Mouse (Mus musculus) ovary, postnatal 10 days (tissue): ENCODE results near the gene Dcaf6.
"Not testable (repeated sequence)": the region's sequence is repeated elsewhere in the genome, so short reads cannot be mapped to it uniquely, and the experiment has no call there.

ENCODE experiments used
- DNase-seq: peaks from one replicate; pipeline ENCODE4 v3.0.0; 2022; ENCODE audit warnings: low spot score

Gene Dcaf6

DNA sequence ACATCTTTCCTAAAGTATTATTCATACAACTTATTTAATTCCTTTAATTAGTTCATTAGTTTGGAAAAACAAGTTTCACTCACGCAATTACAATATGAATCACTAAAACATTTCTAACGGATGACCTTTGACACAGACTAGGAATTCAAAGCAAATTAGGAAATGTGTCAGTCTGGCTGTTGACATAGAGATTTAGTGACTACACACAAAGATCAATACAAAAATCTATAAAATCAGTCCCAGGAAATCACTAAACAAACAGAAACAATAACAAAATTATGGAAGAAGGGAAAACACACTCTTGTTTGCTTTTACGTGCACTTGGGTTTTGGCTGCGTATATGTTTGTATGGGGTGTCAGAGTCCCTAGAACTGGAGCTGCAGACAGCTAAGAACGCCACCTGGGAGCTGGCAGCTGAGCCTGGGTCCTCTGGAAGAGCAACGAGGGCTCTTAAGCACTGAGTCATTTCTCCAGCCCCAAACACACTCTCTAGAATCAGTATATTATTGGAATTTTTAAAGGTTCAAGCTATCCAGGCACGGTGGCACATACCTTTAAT is 38.8 kb downstream of the Dcaf6 start:
- no peak for DNase-seq

DNA sequence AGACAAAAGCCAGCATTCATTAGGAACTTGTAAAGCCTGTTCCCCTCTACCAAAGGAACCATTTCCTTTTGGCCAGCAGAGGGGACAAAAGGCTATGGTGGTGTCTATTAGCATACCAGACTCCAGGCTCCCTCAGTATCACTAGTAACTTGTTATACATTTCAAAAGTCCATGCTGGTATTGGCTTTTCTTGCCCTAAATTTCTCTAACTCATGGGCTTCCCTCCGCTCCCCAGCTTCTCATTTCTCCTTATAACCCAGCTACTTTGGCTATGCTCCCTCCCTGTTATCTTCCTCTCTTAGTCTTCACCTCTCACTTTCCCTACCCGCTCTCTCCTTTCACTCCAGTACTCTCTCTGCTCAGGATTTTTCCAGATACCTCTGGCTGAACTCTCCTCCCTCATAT is 63.9 kb downstream of the Dcaf6 start:
- no peak for DNase-seq

DNA sequence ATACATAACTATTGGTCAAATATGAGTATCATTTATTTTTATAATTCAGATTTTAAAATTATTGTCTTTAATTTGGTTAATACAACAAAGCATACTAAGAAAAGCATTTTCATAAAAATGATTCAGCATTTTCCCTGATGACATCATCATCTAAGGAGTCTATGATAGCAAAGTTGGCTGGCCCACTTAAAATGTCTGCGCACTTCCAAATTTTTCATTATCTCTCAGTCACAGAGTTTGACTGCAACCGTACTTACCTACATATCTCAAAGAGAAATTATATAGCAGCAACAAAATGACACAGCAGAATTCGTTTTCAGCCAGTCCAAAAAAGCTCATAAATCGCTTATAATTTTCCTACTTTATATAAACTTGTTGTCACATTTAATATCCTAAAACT is 64.3 kb downstream of the Dcaf6 start:
- no peak for DNase-seq

DNA sequence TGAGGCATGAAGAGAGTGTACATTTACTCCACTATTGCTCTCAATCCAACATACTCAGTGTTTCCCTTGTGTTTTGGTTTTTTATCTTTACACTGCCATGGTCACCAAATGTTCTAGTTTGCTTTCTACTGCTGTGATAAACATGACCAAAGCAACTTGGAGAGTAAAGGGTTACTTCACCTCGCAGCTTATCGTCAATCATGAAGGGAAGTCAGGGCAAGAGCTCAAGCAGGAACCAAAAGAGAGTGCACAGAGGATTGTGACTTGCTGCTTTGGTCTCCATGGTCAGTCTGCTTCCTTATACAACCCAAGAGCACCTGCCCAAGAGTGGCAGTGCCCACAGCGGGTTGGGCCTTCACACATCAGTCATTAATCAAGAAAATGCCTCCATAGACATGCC is 65.4 kb downstream of the Dcaf6 start:
- DNase-seq = no peak

DNA sequence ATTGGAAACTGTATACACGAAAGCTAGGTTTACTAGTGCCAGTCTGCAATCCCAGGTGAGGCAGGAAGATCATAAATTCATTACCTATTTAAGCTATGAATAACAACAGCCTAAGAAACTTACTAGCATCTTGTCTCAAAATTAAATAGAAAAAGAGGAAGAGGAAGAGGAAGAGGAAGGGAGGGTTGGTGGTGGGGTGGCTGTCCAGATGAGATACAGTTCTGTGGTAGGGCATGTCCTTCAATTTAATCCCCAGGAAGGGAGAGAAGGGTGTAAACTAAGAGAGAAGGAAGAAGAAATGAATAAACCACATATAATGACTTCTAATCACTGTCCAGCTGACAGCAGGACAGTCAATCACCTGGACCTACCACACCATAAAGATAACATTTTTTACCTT is 67.2 kb downstream of the Dcaf6 start:
- no peak for DNase-seq

DNA sequence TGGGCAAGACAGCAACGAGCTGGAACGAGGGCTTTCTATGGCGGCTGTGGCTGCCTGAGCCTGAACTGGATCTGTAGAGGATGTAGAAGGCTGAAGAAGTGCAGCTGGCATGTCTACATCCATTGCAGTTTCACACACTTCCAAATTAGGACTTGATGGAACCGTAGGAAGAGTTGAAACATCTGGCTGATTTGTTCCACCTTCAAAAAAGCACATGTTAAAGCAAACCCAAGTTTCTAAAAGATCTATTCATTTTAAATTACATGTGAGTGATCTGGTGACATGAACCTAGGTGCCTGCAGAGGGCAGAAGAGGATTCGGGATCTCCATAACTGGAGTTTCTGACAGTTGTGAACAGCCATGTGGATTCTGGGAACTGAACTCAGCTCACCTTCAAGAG is 71.6 kb downstream of the Dcaf6 start:
- DNase-seq = no peak

DNA sequence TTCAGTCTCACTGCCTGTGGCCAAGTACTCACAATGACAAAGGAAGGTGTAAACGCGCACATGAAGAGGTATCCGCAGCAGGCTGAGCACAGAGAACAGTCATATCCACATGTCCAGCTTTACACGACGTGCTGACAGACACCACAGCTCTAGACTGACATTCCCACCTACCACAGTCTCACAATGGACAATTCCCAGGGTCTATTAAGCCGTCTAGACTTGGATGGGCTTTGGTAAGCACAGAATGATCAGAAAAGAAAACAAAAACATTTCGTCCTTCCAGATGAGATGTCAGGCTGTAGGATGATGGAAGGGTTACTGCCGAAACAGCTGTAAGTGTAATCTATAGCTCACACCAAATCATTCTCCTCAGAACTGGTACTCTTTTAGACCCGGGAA is 73.8 kb downstream of the Dcaf6 start:
- no peak for DNase-seq

DNA sequence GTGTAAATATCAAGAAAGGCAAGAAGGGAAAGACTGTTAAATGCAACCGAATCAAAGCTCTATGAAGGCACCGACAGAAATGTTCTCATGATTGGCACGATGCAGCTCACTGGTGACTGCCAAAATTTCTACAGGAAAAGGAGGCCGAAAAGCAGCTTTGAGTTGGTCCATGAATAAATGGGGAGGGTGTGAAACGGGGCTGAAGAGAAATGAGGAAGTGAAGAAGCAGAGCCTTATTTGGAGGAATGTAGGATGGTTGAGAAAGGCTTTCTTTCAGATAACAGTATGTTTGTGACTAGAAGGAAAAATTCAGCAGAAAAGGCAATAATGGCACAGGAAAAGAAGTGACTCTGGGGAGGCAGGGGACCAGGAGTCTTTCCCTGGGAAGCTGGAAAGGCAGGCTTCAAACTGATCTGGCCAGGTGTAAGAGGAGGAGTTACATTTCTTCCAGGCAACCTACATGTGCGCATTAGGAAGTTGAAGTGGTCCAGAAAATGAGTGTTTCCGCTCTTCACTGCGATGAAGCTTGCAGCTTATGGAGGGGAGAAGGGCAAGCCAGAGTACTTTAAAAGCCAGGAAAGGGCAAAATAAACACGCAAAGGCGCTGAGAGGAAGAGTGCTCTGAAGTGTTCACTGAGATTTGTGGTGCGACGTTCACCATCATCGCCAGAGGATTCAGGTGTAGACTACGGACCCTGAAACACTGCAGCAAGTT is 74.3 kb downstream of the Dcaf6 start:
- DNase-seq = no peak

DNA sequence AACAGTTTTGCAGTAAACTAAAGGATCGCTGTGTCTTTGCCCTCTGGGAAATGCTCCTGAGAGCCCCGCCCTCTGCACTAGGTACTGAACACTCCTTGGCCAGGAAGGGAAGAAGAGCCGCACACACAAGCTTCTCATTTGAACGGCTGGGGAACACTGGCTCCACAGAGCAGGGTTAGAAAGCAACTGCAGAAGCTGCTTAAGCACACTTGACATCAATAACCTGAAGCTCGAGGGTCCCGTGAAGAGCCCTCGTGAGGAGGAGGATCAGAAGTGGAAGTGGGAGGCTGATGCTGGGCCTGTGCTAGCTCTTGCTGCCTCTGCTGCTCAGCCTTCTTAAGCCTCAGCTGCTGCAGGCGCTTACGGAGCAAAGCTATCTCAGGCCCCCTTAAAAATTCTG is 86.4 kb downstream of the Dcaf6 start:
- DNase-seq = no peak

DNA sequence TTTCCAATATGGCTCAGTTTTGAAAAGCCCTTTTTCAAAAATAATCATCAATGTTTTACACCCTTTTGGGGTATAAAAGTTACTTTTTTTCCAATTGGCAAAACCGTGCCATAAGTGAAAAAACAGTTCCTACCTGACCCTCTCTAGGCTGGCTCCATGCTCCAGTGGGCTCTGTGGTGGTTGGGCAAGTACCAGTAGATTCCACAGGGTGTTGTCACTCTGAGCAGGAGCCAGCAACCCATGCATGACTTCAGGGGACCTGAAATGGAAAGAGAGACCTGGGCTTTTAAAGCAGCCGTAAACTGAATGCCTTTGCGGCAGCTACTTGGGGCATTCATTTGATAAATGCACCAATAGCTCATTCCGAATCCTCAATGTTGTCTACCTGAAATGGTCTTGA is 89.3 kb downstream of the Dcaf6 start:
- no peak for DNase-seq

DNA sequence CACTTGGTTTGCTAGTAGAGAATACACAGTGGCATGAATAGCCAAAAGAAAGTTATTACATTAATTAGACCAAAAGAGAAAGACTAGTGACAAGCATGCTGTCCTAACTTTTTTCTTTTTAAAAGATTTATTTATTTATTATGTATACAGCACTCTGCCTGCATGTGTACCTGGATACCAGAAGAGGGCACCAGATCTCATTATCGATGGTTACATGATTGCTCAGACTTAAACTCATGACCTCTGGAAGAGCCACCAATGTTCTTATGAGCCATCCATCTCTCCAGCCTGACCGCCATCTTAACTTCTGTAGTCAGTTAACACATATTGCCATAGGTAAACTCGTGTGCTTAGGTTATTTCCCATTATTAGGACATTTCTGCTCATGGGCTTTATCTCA is 95.2 kb downstream of the Dcaf6 start:
- no peak for DNase-seq

DNA sequence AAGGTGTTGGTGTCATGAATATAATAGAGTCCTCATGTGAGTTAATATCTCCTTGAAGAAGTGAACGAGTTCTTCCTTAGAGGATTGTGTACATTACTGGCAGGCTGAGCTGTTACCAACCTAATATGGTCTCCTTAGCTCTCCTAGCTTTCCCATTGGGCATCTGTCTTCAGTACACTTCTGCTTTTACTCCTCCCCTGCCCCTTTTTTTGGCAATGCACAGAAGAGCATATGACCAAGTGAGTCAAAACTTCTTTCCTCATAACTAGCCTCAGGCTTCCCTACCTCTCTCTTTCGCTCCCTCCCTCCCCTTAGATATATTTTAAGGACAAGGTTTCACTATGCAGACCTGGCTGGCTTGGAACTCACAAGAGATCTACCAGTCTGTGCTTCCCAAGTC is 97.0 kb downstream of the Dcaf6 start:
- DNase-seq = no peak

DNA sequence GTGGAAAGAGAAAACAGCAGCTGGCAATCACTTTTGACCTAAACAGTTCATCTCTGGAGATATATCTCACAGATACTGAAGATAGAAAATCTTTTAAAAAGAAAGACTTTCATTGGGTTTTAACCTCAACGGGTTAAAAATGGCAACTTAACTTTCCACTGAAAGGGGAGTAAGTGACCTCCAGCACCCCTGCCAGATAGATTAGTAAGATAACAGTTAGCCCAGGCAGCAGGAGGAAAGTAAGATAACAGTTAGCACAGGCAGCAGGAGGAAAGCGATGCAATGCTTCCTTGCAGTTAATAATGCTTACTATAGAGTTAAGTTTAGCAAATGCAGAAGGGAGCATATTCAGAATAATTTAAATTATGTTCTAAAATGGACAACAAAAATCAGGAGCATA is 103.9 kb downstream of the Dcaf6 start:
- no peak for DNase-seq

DNA sequence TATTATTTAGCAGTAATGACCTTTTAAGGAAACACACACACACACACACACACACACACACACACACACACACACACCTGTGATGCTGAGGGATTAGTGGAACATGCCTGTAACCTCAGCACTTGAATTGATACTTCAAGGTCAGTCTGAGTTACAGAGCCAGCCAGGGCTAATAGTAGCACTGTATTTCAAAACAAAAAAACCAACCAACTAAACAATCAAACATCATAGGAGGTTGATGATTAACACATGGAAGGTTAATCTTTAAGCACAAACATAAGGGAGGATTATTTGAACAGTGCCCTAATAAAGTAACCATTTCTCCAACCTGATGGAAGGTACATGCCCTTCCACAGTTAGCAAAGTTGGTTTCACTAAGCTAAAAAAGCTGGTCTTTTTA is 111.6 kb downstream of the Dcaf6 start:
- no peak for DNase-seq

DNA sequence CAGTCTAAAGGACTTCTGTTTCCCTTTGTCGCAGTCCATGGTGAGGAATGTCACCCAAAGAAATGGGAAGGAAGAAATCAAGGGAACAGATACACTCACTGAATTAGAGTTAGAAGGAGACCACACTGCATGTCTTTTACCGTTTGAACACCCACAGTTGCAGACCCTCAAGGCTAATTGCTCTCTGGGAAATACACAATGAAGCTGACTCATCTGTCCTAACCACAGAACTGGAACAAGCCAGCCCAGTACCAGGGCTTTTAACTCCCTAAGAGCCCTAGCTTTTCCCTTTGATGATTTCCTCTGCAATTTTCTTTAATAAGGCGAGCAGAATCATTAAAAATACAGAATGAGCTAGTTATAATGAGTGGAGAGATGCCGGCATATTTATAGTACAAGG is 115.8 kb downstream of the Dcaf6 start:
- no peak for DNase-seq

DNA sequence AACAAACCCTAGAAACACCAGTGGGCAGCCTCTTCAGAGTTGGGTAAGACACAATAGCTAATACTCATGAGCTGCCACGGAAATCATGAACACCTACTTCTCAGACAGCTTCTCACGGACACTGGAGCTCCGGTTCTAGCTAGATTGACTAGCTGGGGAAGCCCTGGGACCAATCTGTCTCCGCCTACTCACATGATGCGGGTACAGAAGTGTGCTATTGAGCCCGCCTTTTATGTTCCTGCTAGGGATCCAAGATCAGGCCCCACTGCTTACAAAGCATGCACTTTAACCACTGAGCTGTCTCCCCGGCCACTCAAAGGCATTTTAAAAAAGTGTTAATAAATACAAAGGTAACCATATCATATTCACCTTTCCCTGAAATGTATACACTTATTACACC is 118.1 kb downstream of the Dcaf6 start:
- DNase-seq = no peak

DNA sequence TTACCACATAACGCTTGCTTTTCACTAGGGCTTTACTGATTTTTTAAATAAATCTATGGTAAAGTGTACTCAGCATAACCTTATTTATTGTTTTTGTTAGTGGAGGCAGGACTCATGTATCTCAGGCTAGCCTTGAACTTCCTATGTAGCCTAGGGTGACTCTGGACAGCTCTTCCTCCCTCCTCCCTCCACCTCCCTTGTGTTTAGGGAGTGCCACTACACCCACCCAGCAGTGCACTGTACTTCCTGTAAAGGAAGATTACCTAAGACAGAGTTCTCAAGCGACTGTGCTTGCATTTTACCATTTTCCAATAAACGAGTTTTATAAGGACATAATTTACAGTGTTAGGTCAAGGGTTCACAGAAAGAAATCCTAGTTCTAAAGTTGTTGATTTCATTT is 127.5 kb downstream of the Dcaf6 start:
- no peak for DNase-seq

DNA sequence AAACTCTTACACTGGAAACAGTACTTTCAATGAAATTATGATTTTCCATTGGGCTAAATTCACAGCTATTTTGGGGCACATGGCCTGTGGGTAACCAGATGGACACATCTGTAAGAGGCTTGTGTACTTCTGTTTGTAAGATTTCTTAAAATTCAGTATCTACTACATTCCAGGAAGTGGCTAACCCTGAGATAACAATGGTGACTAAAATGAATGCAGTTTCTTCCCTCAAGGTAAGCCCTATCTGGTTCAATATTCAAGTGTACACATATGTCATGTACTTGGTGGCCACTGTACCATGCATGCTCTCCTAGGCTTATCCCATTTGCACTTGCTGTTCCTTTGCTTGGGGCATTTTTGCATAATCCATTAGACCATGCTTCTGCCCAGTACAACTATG is 129.4 kb downstream of the Dcaf6 start:
- no peak for DNase-seq

DNA sequence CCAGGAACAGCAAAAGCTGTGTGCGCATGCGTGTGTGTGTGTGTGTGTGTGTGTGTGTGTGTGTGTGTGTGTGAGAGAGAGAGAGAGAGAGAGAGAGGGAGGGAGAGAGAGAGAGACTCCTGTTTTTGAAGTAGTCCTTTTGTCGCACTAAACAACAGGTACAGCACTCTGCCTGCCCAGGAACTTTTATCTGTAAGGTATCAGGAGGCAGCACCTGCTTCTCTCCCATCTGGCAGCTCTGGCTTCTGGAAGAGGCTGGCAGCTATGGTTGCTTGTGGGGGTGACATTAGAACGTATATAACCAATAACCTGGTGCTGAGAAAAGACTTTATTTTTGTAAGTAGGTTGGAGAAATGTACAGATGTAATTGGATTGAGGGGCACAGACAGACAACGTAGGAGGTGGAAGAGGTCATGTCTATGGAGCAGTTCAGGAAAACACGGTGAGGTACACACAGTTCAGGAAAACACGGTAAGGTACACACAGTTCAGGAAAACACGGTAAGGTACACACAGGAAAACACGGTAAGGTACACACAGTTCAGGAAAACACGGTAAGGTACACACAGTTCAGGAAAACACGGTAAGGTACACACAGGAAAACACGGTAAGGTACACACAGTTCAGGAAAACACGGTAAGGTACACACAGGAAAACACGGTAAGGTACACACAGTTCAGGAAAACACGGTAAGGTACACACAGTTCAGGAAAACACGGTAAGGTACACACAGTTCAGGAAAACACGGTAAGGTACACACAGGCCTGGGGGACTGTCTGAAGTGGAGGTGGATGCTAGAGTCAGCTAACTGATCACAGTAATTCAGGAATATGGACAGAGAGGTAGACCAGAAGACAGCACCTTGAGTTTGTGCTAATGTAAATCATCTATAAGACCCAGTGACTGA is 131.6 kb downstream of the Dcaf6 start:
- not testable (repeated sequence) for DNase-seq

DNA sequence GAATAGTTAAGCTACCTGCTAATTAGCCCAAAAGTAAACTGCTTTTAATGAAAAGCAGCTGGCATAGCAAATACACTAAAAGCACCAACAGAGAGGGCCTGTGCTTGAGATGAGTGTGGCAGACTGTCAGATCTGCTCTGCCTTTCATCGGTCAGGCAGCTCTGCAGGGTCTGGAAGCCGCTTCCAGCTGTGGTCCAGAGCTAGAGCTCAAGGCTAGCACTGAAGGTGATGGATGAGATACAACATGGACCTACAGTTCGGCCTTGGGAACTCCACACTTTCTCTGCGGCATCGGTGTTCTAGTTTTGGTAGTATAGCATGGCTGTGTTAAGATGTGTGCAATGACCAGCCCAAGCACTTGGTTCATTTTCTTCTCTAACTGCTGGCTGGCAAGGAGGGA is 132.4 kb downstream of the Dcaf6 start:
- DNase-seq = no peak

DNA sequence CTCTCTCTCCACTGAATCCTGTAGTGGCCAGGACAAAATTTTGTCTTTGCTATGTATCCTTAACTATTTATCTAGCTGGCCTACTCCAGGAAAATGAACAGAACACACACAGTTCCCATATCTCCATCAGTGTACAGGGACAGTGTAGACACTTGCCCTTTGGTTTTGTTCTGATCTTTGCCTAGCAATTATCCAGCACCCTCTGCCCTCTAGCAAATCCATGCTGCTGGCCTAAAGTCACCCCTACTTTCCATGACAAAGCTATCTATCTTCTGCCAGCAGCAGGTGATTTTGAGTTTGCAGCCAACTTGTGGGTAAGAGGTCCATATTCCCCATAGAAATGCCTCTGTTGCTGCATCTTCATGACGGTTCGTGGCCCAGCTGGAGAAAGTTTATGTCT is 132.9 kb downstream of the Dcaf6 start:
- no peak for DNase-seq

DNA sequence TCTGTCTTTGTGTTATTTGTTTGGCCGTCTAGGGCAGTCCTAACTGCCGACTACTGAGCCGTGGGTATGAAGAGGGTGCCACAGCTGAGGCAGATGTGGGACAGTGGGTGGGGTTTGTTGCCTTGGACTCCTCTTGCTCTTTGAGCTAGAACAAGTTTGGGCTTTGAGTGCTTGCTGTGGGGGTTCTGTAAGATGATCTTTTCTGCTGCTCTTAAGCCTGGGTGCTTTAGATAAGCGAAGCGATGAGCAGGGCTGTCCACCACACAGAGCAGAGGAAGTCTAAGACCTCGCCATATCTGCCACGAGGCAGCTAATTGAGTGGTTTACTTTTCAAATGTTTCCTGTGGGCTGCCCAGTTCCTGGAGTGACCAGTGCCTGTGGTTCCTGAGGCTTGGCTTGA is 137.3 kb downstream of the Dcaf6 start:
- DNase-seq = no peak

DNA sequence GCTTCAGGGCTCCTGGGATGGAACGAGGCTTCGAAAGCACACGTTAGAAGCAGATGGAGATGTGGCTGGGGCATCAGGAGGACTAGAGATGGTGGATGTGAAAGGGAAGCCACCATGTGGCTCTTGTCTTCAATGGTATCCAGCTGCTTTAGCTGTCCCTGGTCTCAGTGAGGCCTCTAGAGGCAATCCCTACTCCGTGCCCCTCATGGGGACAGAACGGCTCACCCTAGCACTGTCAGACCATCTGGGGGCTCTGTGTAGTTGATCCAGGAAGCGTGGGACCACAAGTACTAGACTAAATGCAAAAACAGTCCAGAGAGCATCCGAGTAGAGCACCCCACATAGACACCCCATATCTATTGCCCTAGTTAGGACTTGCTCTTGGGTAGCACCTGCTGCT is 138.4 kb downstream of the Dcaf6 start:
- no peak for DNase-seq
